Mouse (Mus musculus) midbrain, postnatal 0 days (tissue): Measurements from ENCODE around the gene Epo. TPM values are rescaled to one million over a fixed set of nuclear protein-coding genes. Genes with fewer than 3 reads are reported as not detected.

Source experiments
- ATAC-seq: fragments of 200-750 bp; cut with Nextera tagmentation; 2 replicates; pipeline ENCODE4 v1.8.0; 2017; ENCODE audit warnings: moderate number of reproducible peaks, mild to moderate bottlenecking, moderate TSS enrichment, moderate library complexity; ENCODE audit not compliant: low FRiP score
- DNase-seq: peaks from one replicate; pipeline ENCODE4 v3.0.0-alpha.2; 2015; ENCODE audit warnings: low spot score
- H3K27ac ChIP-seq: fragments of 300-500 bp; sonication (generic); 2 replicates; pipeline ENCODE4 v1.5.1; 2014; ENCODE audit warnings: low read depth, mild to moderate bottlenecking, low read length, mixed read lengths
- H3K27me3 ChIP-seq: fragments of 300-500 bp; sonication (generic); 2 replicates; pipeline ENCODE4 v1.6.1; 2014; ENCODE audit warnings: low read length, control low read depth, mixed read lengths; ENCODE audit not compliant: insufficient read depth
- H3K36me3 ChIP-seq: fragments of 300-500 bp; sonication (generic); 2 replicates; pipeline ENCODE4 v1.6.1; 2014; ENCODE audit warnings: low read length, control low read depth, mixed read lengths; ENCODE audit not compliant: insufficient read depth
- H3K4me1 ChIP-seq: fragments of 300-500 bp; sonication (generic); 2 replicates; pipeline ENCODE4 v1.6.1; 2014; ENCODE audit warnings: mild to moderate bottlenecking, control low read depth, antibody characterized with exemption, low read length, mixed read lengths; ENCODE audit not compliant: insufficient read depth
- H3K4me2 ChIP-seq: fragments of 300-500 bp; sonication (generic); 2 replicates; pipeline ENCODE4 v1.6.1; 2014; ENCODE audit warnings: low read depth, mild to moderate bottlenecking, low read length, mixed read lengths; ENCODE audit not compliant: poor library complexity, severe bottlenecking
- H3K4me3 ChIP-seq: fragments of 300-500 bp; sonication (generic); 2 replicates; pipeline ENCODE4 v1.5.1; 2014; ENCODE audit warnings: low read depth, mild to moderate bottlenecking, low read length, moderate library complexity
- H3K9ac ChIP-seq: fragments of 300-500 bp; sonication (generic); replicated peaks from 2 replicates; pipeline ENCODE4 v1.6.1; 2014; ENCODE audit warnings: mild to moderate bottlenecking, low read length, moderate library complexity, mixed read lengths; ENCODE audit not compliant: poor library complexity, severe bottlenecking
- H3K9me3 ChIP-seq: fragments of 300-500 bp; sonication (generic); 2 replicates; pipeline ENCODE4 v1.6.1; 2016; ENCODE audit warnings: low read length, control low read depth
- CTCF ChIP-seq: IDR thresholded peaks from 2 replicates; pipeline ENCODE4 v1.5.1; 2016; ENCODE audit warnings: antibody characterized with exemption, mild to moderate bottlenecking
- WGBS: fragments of 180-500 bp; shearing (Covaris S2); extraction: QIAGEN DNeasy Blood & Tissue Kit; methylation state at CpG from one replicate; pipeline ENCODE4 v1.1.7; 2014; 5-methylcytosine and 5-hydroxymethylcytosine counted together
- polyA plus RNA-seq: library from polyadenylated mRNA; unstranded; fragments of >200 nt; fragmentation: Nextera tagmentation; extraction: Ambion mirVana; gene quantifications from 2 replicates; pipeline ENCODE4 v1.2.1, GENCODE M21; 2015
- total RNA-seq: library from RNA; depleted of rRNA; stranded (reverse); fragments of >200 nt; gene quantifications from 2 replicates; pipeline ENCODE4 v1.2.3, GENCODE M21; 2014

Epo gene
- total and polyA plus RNA-seq, 2 experiments from 2014 or later, result not detected

GRCm38 (mm10) chr5:137485851-137486155, 47.2 kb downstream of the Epo start:
- no peak for TF ChIP-seq CTCF
- no peaks in the 10 kb centered on the region for H3K4me1 ChIP-seq
- H3K36me3 ChIP-seq, result no peaks in the 10 kb centered on the region
- H3K4me2 ChIP-seq, result peak overlapping the region; percentile 37
- peaks cover 15% of the 10 kb centered on the region; the same call in 1 of the 2 replicates for H3K27me3 ChIP-seq
- peak overlapping the region; percentile 6; the same call in 1 of the 2 replicates for H3K4me3 ChIP-seq
- ATAC-seq, result no peak
- WGBS, result 3% methylated on average over 12 of the region's 17 CpGs
- H3K27ac ChIP-seq, result no peak overlapping the region
- no peak for DNase-seq
- no peak overlapping the region; the same call in 1 of the 2 replicates for H3K9ac ChIP-seq
- no peaks in the 10 kb centered on the region for H3K9me3 ChIP-seq

- ATAC-seq (no peak), DNase-seq (no peak)
- no peak overlapping the region for H3K27ac ChIP-seq
- no peaks in the 10 kb centered on the region for H3K4me1 ChIP-seq
- no peak overlapping the region; the same call in 1 of the 2 replicates for H3K9ac ChIP-seq
- H3K9me3 ChIP-seq, result no peaks in the 10 kb centered on the region
- WGBS, result 4% methylated on average over 28 of the region's 30 CpGs
- peak overlapping the region; percentile 6; the same call in 1 of the 2 replicates for H3K4me3 ChIP-seq
- peak overlapping the region; percentile 37 for H3K4me2 ChIP-seq
- peaks cover 15% of the 10 kb centered on the region; the same call in 1 of the 2 replicates for H3K27me3 ChIP-seq
- TF ChIP-seq CTCF, result no peak
- H3K36me3 ChIP-seq, result no peaks in the 10 kb centered on the region
These were observed 47.8 kb downstream of the Epo start for GRCm38 (mm10) chr5:137485071-137485850.

GRCm38 (mm10) chr5:137481897-137482296, 51.1 kb downstream of the Epo start:
- Histone ChIP-seq H3K9me3 (no peaks in the 10 kb centered on the region), H3K27ac (no peak overlapping the region), H3K4me1 (no peaks in the 10 kb centered on the region), H3K36me3 (no peaks in the 10 kb centered on the region), H3K4me2 (no peak overlapping the region), H3K9ac (no peak overlapping the region), H3K27me3 (peaks cover 15% of the 10 kb centered on the region; the same call in 1 of the 2 replicates), H3K4me3 (no peak overlapping the region)
- DNase-seq (no peak), ATAC-seq (no peak)
- TF ChIP-seq CTCF, result no peak
- 19% methylated on average over 8 of the region's 8 CpGs for WGBS

- Histone ChIP-seq H3K9ac (no peak overlapping the region), H3K27me3 (peaks cover 10% of the 10 kb centered on the region; the same call in 1 of the 2 replicates), H3K36me3 (no peaks in the 10 kb centered on the region), H3K27ac (no peak overlapping the region), H3K4me2 (no peak overlapping the region), H3K9me3 (no peaks in the 10 kb centered on the region), H3K4me3 (no peak overlapping the region), H3K4me1 (no peaks in the 10 kb centered on the region)
- peak; percentile 92 for DNase-seq
- TF ChIP-seq CTCF, result peak; percentile 78
- no peak for ATAC-seq
These were observed 51.9 kb downstream of the Epo start for GRCm38 (mm10) chr5:137481138-137481537.

- WGBS, result 87% methylated on average over 5 of the region's 5 CpGs
These were observed 56.1 kb downstream of the Epo start, which contains the start of gene Zan for GRCm38 (mm10) chr5:137476964-137477363. Gene Zan (minus strand): TSS chr5:137477064.

GRCm38 (mm10) chr5:137474351-137474750, 58.7 kb downstream of the Epo start:
- Histone ChIP-seq H3K9ac (no peak overlapping the region), H3K4me2 (no peak overlapping the region)
- no peak for TF ChIP-seq CTCF

More at GRCm38 (mm10) chr5:137476964-137477363, 56.1 kb downstream of the Epo start, which contains the start of gene Zan:
- ATAC-seq (no peak), DNase-seq (no peak)
- H3K9me3 ChIP-seq, result no peaks in the 10 kb centered on the region
- no peaks in the 10 kb centered on the region for H3K27me3 ChIP-seq
- H3K4me2 ChIP-seq, result no peak within 1 kb of the TSS
- H3K4me3 ChIP-seq, result no peak within 1 kb of the TSS
- no peak within 1 kb of the TSS for H3K9ac ChIP-seq
- H3K27ac ChIP-seq, result no peak within 1 kb of the TSS
- no peaks in the 10 kb centered on the region for H3K36me3 ChIP-seq
- H3K4me1 ChIP-seq, result no peaks in the 10 kb centered on the region
- TF ChIP-seq CTCF, result no peak

More at GRCm38 (mm10) chr5:137474351-137474750, 58.7 kb downstream of the Epo start:
- ATAC-seq, result no peak
- no peaks in the 10 kb centered on the region for H3K27me3 ChIP-seq
- H3K36me3 ChIP-seq, result no peaks in the 10 kb centered on the region
- 15% methylated on average over 2 of the region's 2 CpGs for WGBS
- H3K4me1 ChIP-seq, result no peaks in the 10 kb centered on the region
- H3K9me3 ChIP-seq, result no peaks in the 10 kb centered on the region
- no peak for DNase-seq
- H3K27ac ChIP-seq, result no peak overlapping the region
- no peak overlapping the region for H3K4me3 ChIP-seq
